Mouse (Mus musculus) MEL (cell line): ENCODE results near the gene Rsph10b.

ENCODE experiments used
- CHD2 ChIP-seq: IDR thresholded peaks from 2 replicates; pipeline ENCODE4 v1.6.1; 2011; ENCODE audit warnings: low read length, improper control_type of control experiment
- CTCF ChIP-seq, 3 experiments: IDR thresholded peaks in 2 of 3; conservative IDR thresholded peaks in 1 of 3; 2 replicates each; pipeline ENCODE4 v1.5.1; 2011 to 2012; ENCODE audit warnings: low read length in 3 of 3, low read depth in 2 of 3, mild to moderate bottlenecking in 2 of 3, improper control_type of control experiment in 1 of 3, inconsistent platforms in 1 of 3, mixed read lengths in 1 of 3, moderate library complexity in 1 of 3; ENCODE audit not compliant: control insufficient read depth in 1 of 3, insufficient read depth in 1 of 3, poor library complexity in 1 of 3, severe bottlenecking in 1 of 3
- HCFC1 ChIP-seq: IDR thresholded peaks from 2 replicates; pipeline ENCODE4 v1.6.1; 2012; ENCODE audit warnings: low read depth, mild to moderate bottlenecking, inconsistent platforms, low read length, improper control_type of control experiment, moderate library complexity
- TAL1 ChIP-seq: IDR thresholded peaks from 2 replicates; pipeline ENCODE4 v1.6.1; 2012; ENCODE audit warnings: mild to moderate bottlenecking, inconsistent platforms, low read length, moderate library complexity, mixed read lengths
- UBTF ChIP-seq: IDR thresholded peaks from 2 replicates; pipeline ENCODE4 v1.6.1; 2012; ENCODE audit warnings: low read depth, mild to moderate bottlenecking, inconsistent platforms, low read length, improper control_type of control experiment, moderate library complexity, borderline replicate concordance; ENCODE audit not compliant: insufficient read depth
- ZMIZ1 ChIP-seq: IDR thresholded peaks from 2 replicates; pipeline ENCODE4 v1.6.1; 2012; ENCODE audit warnings: low read depth, mild to moderate bottlenecking, inconsistent platforms, low read length, improper control_type of control experiment, moderate library complexity

GRCm38 (mm10) chr5:143990086-143990485 is 57.3 kb downstream of the Rsph10b start:
- no peak for TF ChIP-seq ZMIZ1
- no peak for TF ChIP-seq CTCF (IDR thresholded peaks at IDR 0.05 in 2 of 3, conservative IDR thresholded peaks at IDR 0.05 in 1 of 3; ENCODE audit: control insufficient read depth in 1 of 3, insufficient read depth in 1 of 3, low read depth in 2 of 3, low read length in 3 of 3, poor library complexity in 1 of 3, severe bottlenecking in 1 of 3)
- TF ChIP-seq UBTF, result no peak
- TF ChIP-seq HCFC1, result peak; percentile 80
- no peak for TF ChIP-seq TAL1
- TF ChIP-seq CHD2, result no peak
